Mouse (Mus musculus) MEL (cell line): ENCODE results near the gene Polr2m. TPM values are rescaled to one million over a fixed set of nuclear protein-coding genes. Genes with fewer than 3 reads are reported as not detected.
A peak's percentile ranks its signal among the peaks of the same experiment; 100 is the strongest.

Experiments
- DNase-seq: peaks from one replicate; pipeline ENCODE4 v3.0.0; 2011; ENCODE audit warnings: low read depth, low spot score
- H3K27ac ChIP-seq: 2 replicates; pipeline ENCODE4 v1.5.1; 2012; ENCODE audit warnings: low read depth, mild to moderate bottlenecking, control low read depth, low read length, moderate library complexity; ENCODE audit not compliant: control insufficient read depth
- H3K27me3 ChIP-seq, 2 experiments: fragments of 150-350 bp in 1 of 2; sonication (generic) in 1 of 2; 2 replicates each; pipeline ENCODE4 v1.6.1; 2012; ENCODE audit warnings: low read length in 2 of 2, mild to moderate bottlenecking in 2 of 2, improper control_type of control experiment in 1 of 2, moderate library complexity in 1 of 2; ENCODE audit not compliant: insufficient read depth in 2 of 2, control insufficient read depth in 1 of 2
- H3K36me3 ChIP-seq, 2 experiments: 2 replicates each; pipeline ENCODE4 v1.6.1; 2012 to 2014; ENCODE audit warnings: low read length in 2 of 2, improper control_type of control experiment in 1 of 2, inconsistent platforms in 1 of 2, mild to moderate bottlenecking in 1 of 2; ENCODE audit not compliant: insufficient read depth in 2 of 2, control insufficient read depth in 1 of 2
- H3K4me1 ChIP-seq, 2 experiments: fragments of 150-350 bp in 1 of 2; sonication (generic) in 1 of 2; 2 replicates each; pipeline ENCODE4 v1.6.1; 2012; ENCODE audit warnings: low read length in 2 of 2, improper control_type of control experiment in 1 of 2, mild to moderate bottlenecking in 1 of 2; ENCODE audit not compliant: insufficient read depth in 2 of 2, control insufficient read depth in 1 of 2
- H3K4me3 ChIP-seq, 2 experiments: fragments of 150-350 bp in 1 of 2; sonication (generic) in 1 of 2; 2 replicates each; pipeline ENCODE4 v1.5.1; 2012; ENCODE audit warnings: low read depth in 2 of 2, low read length in 2 of 2, mild to moderate bottlenecking in 2 of 2, moderate library complexity in 2 of 2, control low read depth in 1 of 2, improper control_type of control experiment in 1 of 2; ENCODE audit not compliant: control insufficient read depth in 1 of 2, insufficient read depth in 1 of 2
- H3K79me2 ChIP-seq: 2 replicates; pipeline ENCODE4 v1.6.1; 2012; ENCODE audit warnings: mild to moderate bottlenecking, low read length, moderate library complexity; ENCODE audit not compliant: control insufficient read depth, poor library complexity, insufficient read depth
- H3K9ac ChIP-seq: 2 replicates; pipeline ENCODE4 v1.6.1; 2012; ENCODE audit warnings: low read depth, mild to moderate bottlenecking, control low read depth, low read length, moderate library complexity; ENCODE audit not compliant: control insufficient read depth, poor library complexity, severe bottlenecking
- H3K9me3 ChIP-seq: fragments of 150-350 bp; sonication (generic); replicated peaks from 2 replicates; pipeline ENCODE4 v1.6.1; 2012; ENCODE audit warnings: mild to moderate bottlenecking, low read length, improper control_type of control experiment, moderate library complexity; ENCODE audit not compliant: insufficient read depth
- BHLHE40 ChIP-seq: IDR thresholded peaks from 2 replicates; pipeline ENCODE4 v1.6.1; 2012; ENCODE audit warnings: low read depth, mild to moderate bottlenecking, inconsistent platforms, low read length, improper control_type of control experiment, borderline replicate concordance
- CHD1 ChIP-seq: IDR thresholded peaks from 2 replicates; pipeline ENCODE4 v1.6.1; 2012; ENCODE audit warnings: low read depth, mild to moderate bottlenecking, inconsistent platforms, low read length, improper control_type of control experiment
- CHD2 ChIP-seq: IDR thresholded peaks from 2 replicates; pipeline ENCODE4 v1.6.1; 2011; ENCODE audit warnings: low read length, improper control_type of control experiment
- CTCF ChIP-seq, 3 experiments: IDR thresholded peaks in 2 of 3; conservative IDR thresholded peaks in 1 of 3; 2 replicates each; pipeline ENCODE4 v1.5.1; 2011 to 2012; ENCODE audit warnings: low read length in 3 of 3, low read depth in 2 of 3, mild to moderate bottlenecking in 2 of 3, improper control_type of control experiment in 1 of 3, inconsistent platforms in 1 of 3, mixed read lengths in 1 of 3, moderate library complexity in 1 of 3; ENCODE audit not compliant: control insufficient read depth in 1 of 3, insufficient read depth in 1 of 3, poor library complexity in 1 of 3, severe bottlenecking in 1 of 3
- E2F4 ChIP-seq: IDR thresholded peaks from 2 replicates; pipeline ENCODE4 v1.6.1; 2011; ENCODE audit warnings: low read depth, low read length, improper control_type of control experiment, borderline replicate concordance
- ETS1 ChIP-seq: IDR thresholded peaks from 2 replicates; pipeline ENCODE4 v1.6.1; 2012; ENCODE audit warnings: low read depth, mild to moderate bottlenecking, inconsistent platforms, low read length, improper control_type of control experiment, moderate library complexity
- GATA1 ChIP-seq: IDR thresholded peaks from 2 replicates; pipeline ENCODE4 v1.6.1; 2011; ENCODE audit warnings: low read depth, low read length, improper control_type of control experiment
- JUND ChIP-seq: IDR thresholded peaks from 2 replicates; pipeline ENCODE4 v1.6.1; 2011; ENCODE audit warnings: low read depth, mild to moderate bottlenecking, improper control_type of control experiment, low read length
- MAX ChIP-seq: IDR thresholded peaks from 2 replicates; pipeline ENCODE4 v1.6.1; 2011; ENCODE audit warnings: low read length, improper control_type of control experiment
- MAZ ChIP-seq: IDR thresholded peaks from 2 replicates; pipeline ENCODE4 v1.6.1; 2012; ENCODE audit warnings: low read depth, mild to moderate bottlenecking, inconsistent platforms, low read length, improper control_type of control experiment
- MEF2A ChIP-seq: IDR thresholded peaks from 2 replicates; pipeline ENCODE4 v1.6.1; 2014; ENCODE audit warnings: low read depth, mild to moderate bottlenecking, inconsistent platforms, low read length, improper control_type of control experiment; ENCODE audit not compliant: poor library complexity, insufficient replicate concordance, severe bottlenecking; ENCODE audit errors: extremely low read depth
- MXI1 ChIP-seq: IDR thresholded peaks from 2 replicates; pipeline ENCODE4 v1.6.1; 2011; ENCODE audit warnings: mild to moderate bottlenecking, low read depth, low read length, improper control_type of control experiment
- MYB ChIP-seq: IDR thresholded peaks from 2 replicates; pipeline ENCODE4 v1.6.1; 2011; ENCODE audit warnings: mild to moderate bottlenecking, low read depth, low read length, improper control_type of control experiment
- MYC ChIP-seq: IDR thresholded peaks from 2 replicates; pipeline ENCODE4 v1.6.1; 2011; ENCODE audit warnings: low read depth, mild to moderate bottlenecking, low read length, improper control_type of control experiment, moderate library complexity
- POLR2AphosphoS2 ChIP-seq: IDR thresholded peaks from 2 replicates; pipeline ENCODE4 v1.6.1; 2011; ENCODE audit warnings: low read length, improper control_type of control experiment
- POLR2AphosphoS5 ChIP-seq: IDR thresholded peaks from 2 replicates; pipeline ENCODE4 v1.6.1; 2012; ENCODE audit warnings: low read depth, borderline replicate concordance, mild to moderate bottlenecking, inconsistent platforms, low read length, moderate library complexity, mixed read lengths
- RCOR1 ChIP-seq: IDR thresholded peaks from 2 replicates; pipeline ENCODE4 v1.6.1; 2012; ENCODE audit warnings: low read depth, mild to moderate bottlenecking, inconsistent platforms, low read length, improper control_type of control experiment
- SMC3 ChIP-seq: IDR thresholded peaks from 2 replicates; pipeline ENCODE4 v1.6.1; 2011; ENCODE audit warnings: low read depth, low read length, improper control_type of control experiment
- TAL1 ChIP-seq: IDR thresholded peaks from 2 replicates; pipeline ENCODE4 v1.6.1; 2012; ENCODE audit warnings: mild to moderate bottlenecking, inconsistent platforms, low read length, moderate library complexity, mixed read lengths
- TCF12 ChIP-seq: IDR thresholded peaks from 2 replicates; pipeline ENCODE4 v1.6.1; 2014; ENCODE audit warnings: low read depth, mild to moderate bottlenecking, inconsistent platforms, low read length, improper control_type of control experiment, moderate library complexity
- USF2 ChIP-seq, 2 experiments: IDR thresholded peaks; 2 replicates each; pipeline ENCODE4 v1.6.1; 2011 to 2012; ENCODE audit warnings: improper control_type of control experiment in 2 of 2, low read length in 2 of 2, borderline replicate concordance in 1 of 2, inconsistent platforms in 1 of 2, low read depth in 1 of 2, mild to moderate bottlenecking in 1 of 2; ENCODE audit not compliant: insufficient read depth in 1 of 2
- ZC3H11A ChIP-seq: IDR thresholded peaks from 2 replicates; pipeline ENCODE4 v1.6.1; 2012; ENCODE audit warnings: low read depth, mild to moderate bottlenecking, inconsistent platforms, low read length, improper control_type of control experiment
- ZKSCAN1 ChIP-seq: IDR thresholded peaks from 2 replicates; pipeline ENCODE4 v1.6.1; 2012; ENCODE audit warnings: low read depth, mild to moderate bottlenecking, inconsistent platforms, low read length, improper control_type of control experiment, moderate library complexity
- ZMIZ1 ChIP-seq: IDR thresholded peaks from 2 replicates; pipeline ENCODE4 v1.6.1; 2012; ENCODE audit warnings: low read depth, mild to moderate bottlenecking, inconsistent platforms, low read length, improper control_type of control experiment, moderate library complexity
- ZNF384 ChIP-seq: IDR thresholded peaks from 2 replicates; pipeline ENCODE4 v1.6.1; 2012; ENCODE audit warnings: low read depth, mild to moderate bottlenecking, inconsistent platforms, low read length, improper control_type of control experiment
- polyA plus RNA-seq, 2 experiments: library from polyadenylated mRNA; stranded (reverse) in 1 of 2; unstranded in 1 of 2; fragments of >175 nt in 1 of 2; fragments of >200 nt in 1 of 2; gene quantifications; 2 replicates each; pipeline versions ENCODE4 v1.2.1 to v1.2.4; 2012; ENCODE audit warnings: low replicate concordance in 2 of 2, low read depth in 1 of 2; ENCODE audit not compliant: insufficient read length in 2 of 2, insufficient read depth in 1 of 2, missing spikeins in 1 of 2
- total RNA-seq: library from RNA; depleted of rRNA; stranded (reverse); fragments of 300-350 nt; gene quantifications from 2 replicates; pipeline ENCODE4 v1.2.3, GENCODE M21; 2012

Polr2m gene
- total and polyA plus RNA-seq, 3 experiments = 146 to 624 (median 217) TPM

GRCm38 (mm10) chr9:71480305-71480704 is 5.4 kb downstream of the Polr2m start:
- Histone ChIP-seq H3K4me1 (0 out of 4 replicates have a peak, but pooled peaks cover 2 to 3% of the 10 kb centered on the region in 2 experiments), H3K27me3 (no peaks in the 10 kb centered on the region), H3K36me3 (peaks cover 40 to 48% of the 10 kb centered on the region in 2 experiments), H3K79me2 (peaks cover 25% of the 10 kb centered on the region), H3K9me3 (no peaks in the 10 kb centered on the region), H3K27ac (no peak overlapping the region), H3K9ac (no peak overlapping the region), H3K4me3 (no peak overlapping the region)
- DNase-seq = no peak
- TF ChIP-seq TAL1 (peak; percentile 20; the same call in 1 of the 2 replicates), GATA1 (peak; percentile 61), TCF12 (peak; percentile 62; the same call in 1 of the 2 replicates), MXI1 (no peak), MAZ (no peak)

- Histone ChIP-seq H3K36me3 (peaks cover 36 to 48% of the 10 kb centered on the region in 2 experiments), H3K9ac (no peak overlapping the region), H3K27me3 (no peaks in the 10 kb centered on the region), H3K27ac (no peak overlapping the region), H3K9me3 (no peaks in the 10 kb centered on the region), H3K79me2 (peaks cover 16% of the 10 kb centered on the region), H3K4me1 (0 out of 4 replicates have a peak, but pooled peaks cover 2 to 3% of the 10 kb centered on the region in 2 experiments), H3K4me3 (no peak overlapping the region)
- TF ChIP-seq ZKSCAN1 = no peak
- no peak for TF ChIP-seq ZNF384
- no peak for TF ChIP-seq POLR2AphosphoS5
- no peak for TF ChIP-seq TCF12
- no peak for TF ChIP-seq POLR2AphosphoS2
- TF ChIP-seq ETS1 = no peak
- DNase-seq = no peak
Observed at GRCm38 (mm10) chr9:71479413-71479812, 6.3 kb downstream of the Polr2m start.

- H3K79me2 ChIP-seq = peaks cover 9% of the 10 kb centered on the region
- H3K27me3 ChIP-seq = no peaks in the 10 kb centered on the region
- H3K4me1 ChIP-seq = 0 out of 4 replicates have a peak, but pooled peaks cover 0 to 3% of the 10 kb centered on the region in 2 experiments
- no peak overlapping the region for H3K27ac ChIP-seq
- H3K9ac ChIP-seq = no peak overlapping the region
- DNase-seq = no peak
- no peak overlapping the region for H3K4me3 ChIP-seq
- H3K36me3 ChIP-seq = peaks cover 30 to 44% of the 10 kb centered on the region in 2 experiments
- TF ChIP-seq ZMIZ1 = no peak
- no peak for TF ChIP-seq BHLHE40
- TF ChIP-seq ZKSCAN1 = no peak
- no peak for TF ChIP-seq TAL1
- TF ChIP-seq USF2 (IDR thresholded peaks at IDR 0.05; ENCODE audit: borderline replicate concordance in 1 of 2, insufficient read depth in 1 of 2, low read depth in 1 of 2, low read length in 2 of 2) = no peak
- TF ChIP-seq MXI1 = no peak
- TF ChIP-seq MEF2A = no peak
- TF ChIP-seq MYB = no peak
- no peak for TF ChIP-seq SMC3
- TF ChIP-seq CTCF (IDR thresholded peaks at IDR 0.05 in 2 of 3, conservative IDR thresholded peaks at IDR 0.05 in 1 of 3; ENCODE audit: control insufficient read depth in 1 of 3, insufficient read depth in 1 of 3, low read depth in 2 of 3, low read length in 3 of 3, poor library complexity in 1 of 3, severe bottlenecking in 1 of 3) = no peak
- no peak for TF ChIP-seq E2F4
- no peak for TF ChIP-seq MAX
- no peak for TF ChIP-seq RCOR1
- TF ChIP-seq MYC = no peak
- no peak for TF ChIP-seq CHD2
- TF ChIP-seq ZC3H11A = no peak
- no peak for TF ChIP-seq CHD1
- no peak for TF ChIP-seq JUND
- no peaks in the 10 kb centered on the region for H3K9me3 ChIP-seq
Observed at GRCm38 (mm10) chr9:71478596-71478995, 7.1 kb downstream of the Polr2m start.
